Mouse (Mus musculus) liver, embryonic 16.5 days (tissue): ENCODE data around the gene Thop1. TPM values are rescaled to one million over a fixed set of nuclear protein-coding genes. Genes with fewer than 3 reads are reported as not detected.
"Not testable (repeated sequence)": the region's sequence is repeated elsewhere in the genome, so short reads cannot be mapped to it uniquely, and the experiment has no call there.

Experiments used
- ATAC-seq: fragments of 200-750 bp; cut with Nextera tagmentation; 2 replicates; pipeline ENCODE4 v1.8.0; 2017; ENCODE audit warnings: low read depth, mild to moderate bottlenecking, moderate number of reproducible peaks, moderate library complexity
- H3K27ac ChIP-seq: fragments of 300-500 bp; sonication (generic); 2 replicates; pipeline ENCODE4 v1.5.1; 2014; ENCODE audit warnings: mild to moderate bottlenecking, low read length
- H3K27me3 ChIP-seq: fragments of 300-500 bp; sonication (generic); 2 replicates; pipeline ENCODE4 v1.6.1; 2014; ENCODE audit warnings: low read depth, low read length, mixed read lengths; ENCODE audit not compliant: control insufficient read depth, insufficient read depth
- H3K36me3 ChIP-seq: fragments of 300-500 bp; sonication (generic); 2 replicates; pipeline ENCODE4 v1.6.1; 2014; ENCODE audit warnings: mild to moderate bottlenecking; ENCODE audit not compliant: control insufficient read depth, insufficient read depth
- H3K4me1 ChIP-seq: fragments of 300-500 bp; sonication (generic); 2 replicates; pipeline ENCODE4 v1.6.1; 2014; ENCODE audit warnings: low read depth, low read length, mixed read lengths; ENCODE audit not compliant: control insufficient read depth
- H3K4me2 ChIP-seq: fragments of 300-500 bp; sonication (generic); 2 replicates; pipeline ENCODE4 v1.6.1; 2014; ENCODE audit warnings: low read depth, low read length, mixed read lengths
- H3K4me3 ChIP-seq: fragments of 300-500 bp; sonication (generic); 2 replicates; pipeline ENCODE4 v1.5.1; 2014; ENCODE audit warnings: low read depth, mild to moderate bottlenecking, low read length
- H3K9ac ChIP-seq: fragments of 300-500 bp; sonication (generic); 2 replicates; pipeline ENCODE4 v1.6.1; 2014; ENCODE audit warnings: low read depth, low read length
- H3K9me3 ChIP-seq: fragments of 300-500 bp; sonication (generic); replicated peaks from 2 replicates; pipeline ENCODE4 v1.6.1; 2016; ENCODE audit warnings: low read length; ENCODE audit not compliant: control insufficient read depth
- WGBS: fragments of 180-500 bp; shearing (Covaris S2); extraction: QIAGEN DNeasy Blood & Tissue Kit; methylation state at CpG from one replicate; pipeline ENCODE4 v1.1.7; 2014; ENCODE audit not compliant: insufficient replicate concordance; 5-methylcytosine and 5-hydroxymethylcytosine counted together
- polyA plus RNA-seq: library from polyadenylated mRNA; unstranded; fragments of >200 nt; fragmentation: Nextera tagmentation; extraction: Ambion mirVana; gene quantifications from 2 replicates; pipeline ENCODE4 v1.2.1, GENCODE M21; 2015

Gene Thop1
- polyA plus RNA-seq, 1 experiment from 2014 or later: 16.6 TPM

- Histone ChIP-seq H3K4me2 (no peak overlapping the region), H3K9ac (no peak overlapping the region), H3K4me1 (no peaks in the 10 kb centered on the region; the same call in 1 of the 2 replicates), H3K4me3 (no peak overlapping the region), H3K27ac (no peak overlapping the region), H3K36me3 (no peaks in the 10 kb centered on the region), H3K27me3 (peaks cover 29% of the 10 kb centered on the region), H3K9me3 (no peaks in the 10 kb centered on the region)
- ATAC-seq: no peak
- WGBS: 42% methylated on average over 4 of the region's 4 CpGs
Measured at GRCm38 (mm10) chr10:81027331-81027730, 42.5 kb upstream of the Thop1 start.

- peaks cover 24% of the 10 kb centered on the region for H3K27me3 ChIP-seq
- no peaks in the 10 kb centered on the region for H3K9me3 ChIP-seq
- no peak overlapping the region for H3K4me2 ChIP-seq
- H3K36me3 ChIP-seq: no peaks in the 10 kb centered on the region
- H3K9ac ChIP-seq: no peak overlapping the region
- no peak overlapping the region for H3K4me3 ChIP-seq
- ATAC-seq: no peak
- no peaks in the 10 kb centered on the region; the same call in 1 of the 2 replicates for H3K4me1 ChIP-seq
- no peak overlapping the region for H3K27ac ChIP-seq
Measured at GRCm38 (mm10) chr10:81028219-81028618, 41.6 kb upstream of the Thop1 start.

- ATAC-seq: no peak
- peaks cover 19% of the 10 kb centered on the region for H3K27me3 ChIP-seq
- H3K9me3 ChIP-seq: no peaks in the 10 kb centered on the region
- no peaks in the 10 kb centered on the region for H3K36me3 ChIP-seq
- H3K27ac ChIP-seq: no peak overlapping the region
- 66% methylated on average over 10 of the region's 10 CpGs for WGBS
- H3K4me2 ChIP-seq: no peak overlapping the region
- no peak overlapping the region for H3K9ac ChIP-seq
- no peaks in the 10 kb centered on the region; the same call in 1 of the 2 replicates for H3K4me1 ChIP-seq
- no peak overlapping the region for H3K4me3 ChIP-seq
Measured at GRCm38 (mm10) chr10:81029031-81029430, 40.8 kb upstream of the Thop1 start.

DNA sequence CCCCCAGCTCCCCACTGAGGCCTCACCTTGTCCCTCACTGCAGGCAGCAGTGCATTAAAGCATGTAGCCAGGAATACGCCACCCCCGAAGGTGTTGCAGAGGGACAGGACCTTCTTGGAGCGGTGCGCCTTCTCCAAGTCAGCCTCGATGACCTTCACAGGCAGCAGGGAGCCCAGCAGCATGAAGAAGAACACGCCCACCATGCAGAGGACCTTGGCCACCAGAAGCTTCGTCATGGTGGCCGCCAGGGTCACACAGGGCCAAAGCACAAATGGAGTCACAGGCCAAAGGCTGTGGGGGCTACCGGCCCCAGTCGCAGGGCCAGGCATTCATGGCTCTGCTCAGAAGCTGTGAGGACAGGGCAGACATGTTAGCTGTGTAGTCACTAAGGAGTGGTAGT lies 36.2 kb upstream of the Thop1 start:
- Histone ChIP-seq H3K27me3 (no peaks in the 10 kb centered on the region), H3K4me2 (no peak overlapping the region), H3K27ac (no peak overlapping the region), H3K36me3 (no peaks in the 10 kb centered on the region), H3K4me1 (peaks cover 8% of the 10 kb centered on the region), H3K9ac (no peak overlapping the region), H3K4me3 (no peak overlapping the region), H3K9me3 (no peaks in the 10 kb centered on the region)
- no peak for ATAC-seq
- WGBS: 70% methylated on average over 10 of the region's 10 CpGs

- 68% methylated on average over 7 of the region's 7 CpGs for WGBS
- ATAC-seq: no peak
- Histone ChIP-seq H3K9me3 (no peaks in the 10 kb centered on the region), H3K4me3 (no peak overlapping the region), H3K36me3 (no peaks in the 10 kb centered on the region), H3K4me1 (peaks cover 8% of the 10 kb centered on the region), H3K9ac (no peak overlapping the region), H3K4me2 (no peak overlapping the region), H3K27ac (no peak overlapping the region), H3K27me3 (no peaks in the 10 kb centered on the region)
Measured at GRCm38 (mm10) chr10:81036251-81036650, 33.6 kb upstream of the Thop1 start.

- peak; percentile 98 for ATAC-seq
- H3K4me3 ChIP-seq: peak within 1 kb of the TSS; percentile 76
- no peaks in the 10 kb centered on the region for H3K9me3 ChIP-seq
- peak within 1 kb of the TSS; percentile 73 for H3K27ac ChIP-seq
- H3K27me3 ChIP-seq: no peaks in the 10 kb centered on the region
- no peaks in the 10 kb centered on the region for H3K36me3 ChIP-seq
- H3K4me2 ChIP-seq: peak within 1 kb of the TSS; percentile 77
- under 1% methylated on average over 35 of the region's 35 CpGs for WGBS
- peaks cover 8% of the 10 kb centered on the region for H3K4me1 ChIP-seq
- peak within 1 kb of the TSS; percentile 75 for H3K9ac ChIP-seq
Measured at GRCm38 (mm10) chr10:81036988-81037580, 32.8 kb upstream of the Thop1 start, which contains the start of gene Slc39a3. TSS of gene Slc39a3 (minus strand) at chr10:81037426.

DNA sequence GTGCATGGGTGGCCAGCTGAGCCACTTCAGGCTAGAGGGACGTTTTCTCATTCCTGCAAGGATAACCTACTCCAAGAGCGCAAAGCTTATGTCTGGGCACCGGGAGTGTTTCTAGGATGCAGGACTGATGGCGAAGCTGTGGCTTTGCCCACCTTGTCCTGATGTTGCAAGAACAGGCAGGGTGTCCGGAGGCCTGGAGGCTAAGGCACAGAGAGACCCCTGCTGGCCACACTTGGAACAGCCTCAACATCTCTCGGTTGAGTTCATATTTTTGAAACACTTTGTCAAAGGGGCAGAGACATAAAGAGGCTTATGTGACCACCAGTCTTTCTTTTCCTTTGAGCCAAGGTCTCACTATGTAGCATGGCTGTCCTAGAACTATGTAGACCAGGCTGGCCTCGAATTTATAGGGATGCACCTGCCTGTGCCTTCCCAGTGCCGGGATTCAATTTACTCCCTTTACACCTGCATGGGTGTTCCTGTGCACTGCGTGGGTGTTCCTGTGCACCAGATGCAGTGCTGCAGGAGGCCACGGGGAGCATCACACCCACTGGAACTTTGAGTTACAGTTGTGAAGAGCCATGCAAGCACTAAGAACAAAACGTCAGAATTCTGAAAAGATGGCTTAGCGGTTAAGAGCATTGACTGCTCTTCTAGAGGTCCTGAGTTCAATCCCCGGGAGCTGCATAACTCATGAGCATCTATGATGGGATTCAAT lies 28.2 kb upstream of the Thop1 start:
- ATAC-seq: no peak
- Histone ChIP-seq H3K27ac (no peak overlapping the region), H3K4me3 (no peak overlapping the region), H3K4me1 (peaks cover 8% of the 10 kb centered on the region), H3K27me3 (no peaks in the 10 kb centered on the region), H3K36me3 (peaks cover 7% of the 10 kb centered on the region), H3K4me2 (no peak overlapping the region), H3K9ac (no peak overlapping the region), H3K9me3 (no peaks in the 10 kb centered on the region)
- 25% methylated on average over 13 of the region's 13 CpGs for WGBS

DNA sequence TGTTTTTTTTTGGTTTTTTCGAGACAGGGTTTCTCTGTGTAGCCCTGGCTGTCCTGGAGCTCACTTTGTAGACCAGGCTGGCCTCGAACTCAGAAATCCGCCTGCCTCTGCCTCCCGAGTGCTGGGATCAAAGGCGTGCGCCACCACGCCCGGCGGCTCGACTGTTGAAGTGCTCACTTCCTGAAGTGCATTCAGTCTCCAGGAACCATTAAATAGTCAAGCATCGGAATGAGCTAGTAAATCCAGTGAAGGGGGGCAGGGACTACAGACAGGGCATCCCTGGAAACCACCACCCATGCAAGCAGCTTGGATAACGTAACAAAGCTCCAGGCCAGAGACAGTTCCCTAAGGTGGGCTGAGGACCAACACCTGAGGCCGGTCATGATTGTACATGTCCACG lies 24.6 kb upstream of the Thop1 start:
- H3K9ac ChIP-seq, ATAC-seq, H3K4me1 ChIP-seq, H3K4me2 ChIP-seq, H3K27me3 ChIP-seq, H3K9me3 ChIP-seq, H3K27ac ChIP-seq, H3K4me3 ChIP-seq: not testable (repeated sequence)
- peaks cover 26% of the 10 kb centered on the region for H3K36me3 ChIP-seq
- WGBS: 77% methylated on average over 14 of the region's 14 CpGs

DNA sequence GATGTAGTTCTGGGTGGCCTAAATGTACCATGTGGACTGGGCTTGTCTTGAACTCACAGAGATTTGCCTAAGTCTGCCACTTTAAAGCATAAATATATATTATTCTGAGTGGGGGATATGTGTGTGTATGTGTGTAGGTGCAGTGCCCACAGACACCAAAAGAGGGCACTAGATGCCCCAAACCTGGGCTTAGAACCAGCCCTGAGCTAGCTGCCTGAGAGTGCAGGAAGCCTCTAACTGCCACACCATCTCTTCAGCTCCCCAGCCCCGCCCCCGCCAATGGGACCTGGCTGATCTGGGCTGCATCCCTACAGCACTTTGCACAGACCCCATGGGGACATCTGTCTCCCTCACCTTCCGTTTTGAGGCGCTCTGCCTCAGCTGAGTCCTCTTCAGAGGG lies 19.2 kb upstream of the Thop1 start:
- Histone ChIP-seq H3K4me3 (no peak overlapping the region), H3K27ac (no peak overlapping the region), H3K9ac (no peak overlapping the region), H3K4me1 (peaks cover 2% of the 10 kb centered on the region; the same call in 1 of the 2 replicates), H3K27me3 (no peaks in the 10 kb centered on the region), H3K36me3 (peaks cover 33% of the 10 kb centered on the region), H3K4me2 (no peak overlapping the region), H3K9me3 (no peaks in the 10 kb centered on the region)
- ATAC-seq: no peak
- WGBS: 54% methylated on average over 4 of the region's 4 CpGs
